Mouse (Mus musculus) lung, adult 2 months (tissue): Measurements from ENCODE around the gene Gpr35. TPM values are rescaled to one million over a fixed set of nuclear protein-coding genes. Genes with fewer than 3 reads are reported as not detected.

Source experiments
- DNase-seq: peaks from one replicate; pipeline ENCODE4 v3.0.0; 2022
- H3K4me1 ChIP-seq: fragments of 200-500 bp; 2 replicates; pipeline ENCODE4 v1.6.1; 2011; ENCODE audit warnings: low read length; ENCODE audit not compliant: control insufficient read depth, insufficient read depth
- H3K4me3 ChIP-seq: fragments of 200-500 bp; replicated peaks from 2 replicates; pipeline ENCODE3; 2011; ENCODE audit warnings: low read depth, mild to moderate bottlenecking, control low read depth, low read length; ENCODE audit errors: extremely low read depth
- CTCF ChIP-seq: fragments of 200-500 bp; IDR thresholded peaks from 2 replicates; pipeline ENCODE4 v1.5.1; 2011; ENCODE audit warnings: mild to moderate bottlenecking, low read length, control low read depth; ENCODE audit not compliant: insufficient read depth
- POLR2A ChIP-seq: fragments of 200-500 bp; IDR thresholded peaks from 2 replicates; pipeline ENCODE4 v1.6.1; 2011; ENCODE audit warnings: low read depth, mild to moderate bottlenecking, control low read depth, low read length, borderline replicate concordance; ENCODE audit errors: extremely low read depth
- WGBS: fragments of 180-500 bp; shearing (Covaris S2); methylation state at CpG from one replicate; pipeline ENCODE4 v1.1.7; 2018; 5-methylcytosine and 5-hydroxymethylcytosine counted together
- polyA plus RNA-seq: library from polyadenylated mRNA; depleted of rRNA; stranded (reverse); fragments of >200 nt; gene quantifications from 2 replicates; pipeline ENCODE4 v1.2.3, GENCODE M21; 2012; rRNA removed

Gene Gpr35
- polyA plus RNA-seq: 5.5 and 8.2 TPM in 2 replicates

DNA sequence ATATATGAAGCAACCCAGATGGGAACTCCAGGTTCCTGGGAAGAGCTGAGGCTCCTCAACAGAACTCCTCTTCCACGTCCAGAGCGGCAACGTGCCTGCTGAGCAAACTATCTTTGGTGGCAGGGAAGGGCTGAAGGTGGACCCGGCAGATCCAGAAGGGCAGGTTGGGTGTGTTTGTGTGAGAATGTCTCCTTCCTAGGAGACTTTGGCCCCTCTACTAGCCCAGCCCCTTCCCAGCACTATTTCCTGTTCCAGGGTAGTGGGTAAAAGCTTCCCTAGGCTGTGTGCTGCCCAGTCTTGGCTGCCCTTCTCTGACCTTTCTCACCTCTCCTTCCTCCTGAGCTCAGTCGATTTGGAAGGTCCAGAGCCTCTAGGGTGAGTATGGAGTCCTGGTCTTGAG lies at the start of gene Gpr35:
Gene Gpr35 (plus strand): TSS at position 259 of the 400 bp plus-strand sequence.
- TF ChIP-seq POLR2A: no peak
- no peak for TF ChIP-seq CTCF
- no peak for DNase-seq
- Histone ChIP-seq H3K4me1 (no peaks in the 10 kb centered on the region), H3K4me3 (no peak within 1 kb of the TSS)
- WGBS: 55% methylated on average over 5 of the region's 5 CpGs

DNA sequence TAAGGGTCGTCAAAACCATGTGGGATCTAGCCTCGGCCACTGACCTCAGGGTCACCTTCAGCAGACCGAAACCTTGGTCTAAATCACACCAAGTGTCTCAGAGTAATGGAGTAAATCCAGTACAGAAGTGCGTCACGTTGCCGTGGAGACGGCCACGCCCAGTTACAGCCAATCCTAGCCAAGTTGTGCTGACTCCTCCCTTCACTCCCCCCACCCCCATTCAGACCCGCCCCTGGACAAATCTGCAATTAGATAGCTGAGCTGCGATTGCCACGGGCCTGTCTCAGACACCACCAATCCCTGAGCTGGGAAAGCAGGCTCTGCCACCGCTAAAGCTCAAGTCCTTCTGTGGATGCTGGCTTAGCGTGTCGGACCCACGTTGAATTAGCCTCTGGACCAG lies 47.9 kb upstream of the Gpr35 start, which contains the start of gene Ankmy1:
Gene Ankmy1 (minus strand): TSS at position 121 of the 400 bp plus-strand sequence.
- Histone ChIP-seq H3K4me1 (peaks cover 9% of the 10 kb centered on the region; the same call in 1 of the 2 replicates), H3K4me3 (no peak within 1 kb of the TSS)
- peak; percentile 59 for DNase-seq
- TF ChIP-seq CTCF (no peak), POLR2A (no peak)
- WGBS: 3% methylated on average over 15 of the region's 15 CpGs

DNA sequence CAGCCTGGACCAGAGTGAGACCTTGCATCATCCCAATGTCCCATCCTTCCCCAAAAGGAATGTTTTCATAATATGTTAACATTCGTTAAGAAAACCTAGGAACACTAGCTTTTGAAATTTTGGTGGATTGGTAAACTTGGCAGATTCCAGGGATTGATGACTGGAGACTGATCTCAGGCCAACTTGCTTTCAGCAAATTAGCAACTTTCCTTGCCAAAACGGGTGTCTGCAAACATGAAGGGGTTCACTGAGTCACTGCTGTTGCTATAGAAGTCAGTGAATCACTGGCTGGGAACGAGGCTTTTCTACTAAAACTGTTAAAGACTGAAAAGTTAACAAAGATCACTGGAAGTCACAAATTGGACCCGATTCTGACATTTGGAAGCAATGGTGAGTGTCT lies 47.0 kb upstream of the Gpr35 start:
- peaks cover 10% of the 10 kb centered on the region; the same call in 1 of the 2 replicates for H3K4me1 ChIP-seq
- no peak for DNase-seq
- WGBS: 60% methylated on average over 4 of the region's 4 CpGs
- H3K4me3 ChIP-seq: no peak overlapping the region
- TF ChIP-seq CTCF (no peak), POLR2A (no peak)

DNA sequence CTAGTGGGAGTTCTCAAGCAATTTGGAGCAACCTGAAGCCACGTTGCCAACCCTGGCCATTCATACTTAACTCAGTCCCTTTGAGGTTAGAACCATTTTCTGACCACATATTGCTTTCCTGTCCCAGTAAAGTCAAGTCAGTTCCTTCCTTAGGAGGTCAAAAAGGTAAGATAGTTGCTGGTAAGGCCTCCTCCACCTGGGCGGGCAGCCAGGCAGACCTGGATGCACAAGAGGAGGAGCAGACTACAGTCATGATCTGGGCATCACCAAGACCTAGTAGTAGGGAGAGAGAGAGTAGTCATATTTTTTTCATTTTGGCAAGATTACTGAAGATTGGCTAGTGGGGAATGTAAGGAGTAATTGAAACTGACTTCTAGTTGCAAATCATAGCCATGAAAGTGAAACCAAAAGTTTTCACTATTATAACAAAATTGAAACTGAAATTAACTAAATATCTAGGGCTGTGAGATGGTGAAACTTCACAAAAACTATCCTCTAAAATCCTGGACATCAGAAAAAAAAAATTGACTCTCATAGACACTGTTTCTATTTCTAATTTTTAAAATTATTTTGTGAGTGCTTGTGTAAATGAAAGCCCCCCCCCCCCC lies 44.9 kb upstream of the Gpr35 start:
- TF ChIP-seq CTCF (no peak), POLR2A (no peak)
- H3K4me3 ChIP-seq: no peak overlapping the region
- WGBS: 90% methylated on average over 2 of the region's 2 CpGs
- H3K4me1 ChIP-seq: peaks cover 17% of the 10 kb centered on the region
- DNase-seq: no peak

DNA sequence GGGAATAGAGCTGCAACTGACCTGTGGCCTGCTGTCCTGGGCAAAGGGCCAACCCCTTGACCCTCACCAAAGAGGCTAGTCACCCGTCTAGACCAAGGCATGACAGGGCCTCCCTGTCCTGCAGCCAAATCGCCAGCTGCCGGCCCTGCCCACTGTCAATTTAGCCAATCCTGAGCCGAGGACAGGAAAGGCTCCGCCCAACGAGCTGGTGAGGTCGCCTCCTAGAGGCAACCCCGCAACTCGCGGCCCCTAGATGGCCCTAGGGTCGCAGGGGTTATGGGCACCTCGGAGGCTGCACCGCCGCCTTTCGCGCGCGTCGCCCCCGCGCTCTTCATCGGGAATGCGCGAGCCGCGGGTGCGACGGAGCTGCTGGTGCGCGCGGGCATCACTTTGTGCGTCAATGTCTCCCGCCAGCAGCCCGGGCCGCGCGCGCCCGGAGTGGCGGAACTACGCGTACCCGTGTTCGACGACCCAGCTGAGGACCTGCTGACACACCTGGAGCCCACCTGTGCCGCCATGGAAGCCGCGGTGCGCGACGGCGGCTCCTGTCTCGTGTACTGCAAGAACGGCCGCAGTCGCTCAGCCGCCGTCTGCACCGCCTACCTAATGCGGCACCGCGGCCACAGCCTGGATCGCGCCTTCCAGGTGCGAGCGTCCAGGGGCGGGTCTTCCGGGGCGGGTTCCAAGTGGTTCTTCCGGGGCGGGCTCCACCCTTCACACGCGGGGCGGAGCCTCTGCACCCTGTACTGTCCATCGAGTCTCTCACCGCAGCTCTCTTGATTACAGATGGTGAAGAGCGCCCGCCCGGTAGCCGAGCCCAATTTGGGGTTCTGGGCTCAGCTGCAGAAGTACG lies 43.7 kb upstream of the Gpr35 start, which contains the start of gene Dusp28:
Gene Dusp28 (plus strand): TSS at position 203 of the 853 bp plus-strand sequence.
- DNase-seq: peak; percentile 84

DNA sequence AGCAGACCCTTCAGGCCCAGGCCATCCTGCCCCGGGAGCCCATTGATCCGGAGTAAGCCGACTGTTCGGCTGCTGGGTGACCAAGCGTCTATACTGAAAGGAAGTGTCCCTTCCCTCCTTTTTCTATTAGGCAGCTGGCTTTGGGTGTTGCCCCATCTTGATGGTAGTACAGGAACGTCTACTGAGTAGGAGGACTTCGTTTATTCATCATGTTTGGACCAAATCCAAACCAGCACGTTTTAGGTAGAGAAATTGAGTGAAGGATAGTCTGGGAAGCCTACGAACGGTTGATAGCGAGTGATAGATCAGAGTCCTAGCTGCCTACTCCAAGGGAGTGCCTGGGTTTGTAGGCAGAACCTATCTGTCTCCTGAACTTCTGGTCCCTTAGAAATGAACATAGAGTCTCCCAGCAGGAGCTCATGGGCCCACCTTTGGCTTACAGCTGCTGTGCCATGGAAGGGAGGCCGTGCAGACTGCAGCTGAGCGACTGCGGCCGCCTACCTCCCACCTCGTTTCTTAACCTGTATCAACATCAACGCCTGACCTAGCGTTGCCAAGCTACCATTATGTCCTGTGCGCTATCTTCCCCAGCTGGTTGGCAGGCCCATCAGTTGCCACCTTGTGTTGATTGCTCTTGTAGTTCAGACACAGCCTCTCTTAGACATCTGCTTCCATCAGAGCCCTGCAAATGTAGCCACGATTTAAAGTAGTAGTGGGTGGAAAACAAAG lies 42.9 kb upstream of the Gpr35 start:
- H3K4me1 ChIP-seq: peaks cover 26% of the 10 kb centered on the region
- H3K4me3 ChIP-seq: peak overlapping the region; percentile 73
- 43% methylated on average over 20 of the region's 20 CpGs for WGBS
- DNase-seq: no peak
- no peak for TF ChIP-seq POLR2A
- no peak for TF ChIP-seq CTCF

More for the DNA sequence above, 43.7 kb upstream of the Gpr35 start, which contains the start of gene Dusp28:
- under 1% methylated on average over 81 of the region's 81 CpGs for WGBS
- TF ChIP-seq CTCF: 0 out of 2 replicates have a peak, but pooled peaks have one; percentile 30
- peak; percentile 59; the same call in 1 of the 2 replicates for TF ChIP-seq POLR2A
- Histone ChIP-seq H3K4me3 (peak within 1 kb of the TSS; percentile 73), H3K4me1 (peaks cover 21% of the 10 kb centered on the region)

DNA sequence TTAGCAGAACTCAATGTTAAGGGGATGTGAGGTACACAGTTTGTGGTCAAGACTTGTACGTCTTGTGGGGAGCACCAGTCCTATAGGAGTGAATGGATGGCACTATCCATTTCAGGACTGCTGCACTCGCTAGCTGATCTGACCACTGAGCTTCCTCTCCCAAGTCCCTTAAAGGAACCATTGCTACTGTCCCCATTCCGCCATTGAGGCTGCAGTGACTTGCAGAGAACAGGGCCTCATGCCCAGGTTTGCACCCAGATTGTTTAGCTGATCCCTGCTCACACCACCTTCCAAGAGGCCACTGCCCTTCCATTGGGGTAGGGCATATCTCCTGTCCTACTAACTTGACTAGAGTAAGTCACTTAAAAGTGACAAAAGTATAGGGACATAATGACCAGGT lies 42.0 kb upstream of the Gpr35 start:
- TF ChIP-seq CTCF (no peak), POLR2A (no peak)
- no peak for DNase-seq
- 99% methylated on average over 3 of the region's 3 CpGs for WGBS
- peaks cover 25% of the 10 kb centered on the region for H3K4me1 ChIP-seq
- H3K4me3 ChIP-seq: no peak overlapping the region

DNA sequence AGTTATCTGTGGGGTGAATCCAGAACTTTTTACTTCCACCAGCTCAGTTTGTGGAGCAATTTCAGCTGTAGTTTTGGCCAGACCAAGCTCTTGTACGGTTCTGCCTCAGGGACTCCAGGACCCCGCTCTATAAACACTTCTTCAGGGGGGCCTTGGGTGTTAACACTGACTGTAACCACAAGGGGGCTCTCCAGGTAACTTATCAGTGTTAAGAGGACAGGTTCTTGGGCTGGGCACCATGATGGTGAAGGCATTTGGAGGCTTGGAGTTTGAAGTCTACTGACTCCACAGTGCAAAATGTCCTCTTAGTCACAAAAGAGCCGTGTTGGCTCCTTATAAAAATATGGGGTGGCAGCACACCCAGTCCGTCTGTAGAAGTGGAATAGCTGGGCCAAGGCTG lies 41.6 kb upstream of the Gpr35 start:
- Histone ChIP-seq H3K4me1 (peaks cover 25% of the 10 kb centered on the region), H3K4me3 (no peak overlapping the region)
- no peak for DNase-seq
- TF ChIP-seq CTCF: no peak
- TF ChIP-seq POLR2A: no peak
- 65% methylated on average over 4 of the region's 4 CpGs for WGBS

DNA sequence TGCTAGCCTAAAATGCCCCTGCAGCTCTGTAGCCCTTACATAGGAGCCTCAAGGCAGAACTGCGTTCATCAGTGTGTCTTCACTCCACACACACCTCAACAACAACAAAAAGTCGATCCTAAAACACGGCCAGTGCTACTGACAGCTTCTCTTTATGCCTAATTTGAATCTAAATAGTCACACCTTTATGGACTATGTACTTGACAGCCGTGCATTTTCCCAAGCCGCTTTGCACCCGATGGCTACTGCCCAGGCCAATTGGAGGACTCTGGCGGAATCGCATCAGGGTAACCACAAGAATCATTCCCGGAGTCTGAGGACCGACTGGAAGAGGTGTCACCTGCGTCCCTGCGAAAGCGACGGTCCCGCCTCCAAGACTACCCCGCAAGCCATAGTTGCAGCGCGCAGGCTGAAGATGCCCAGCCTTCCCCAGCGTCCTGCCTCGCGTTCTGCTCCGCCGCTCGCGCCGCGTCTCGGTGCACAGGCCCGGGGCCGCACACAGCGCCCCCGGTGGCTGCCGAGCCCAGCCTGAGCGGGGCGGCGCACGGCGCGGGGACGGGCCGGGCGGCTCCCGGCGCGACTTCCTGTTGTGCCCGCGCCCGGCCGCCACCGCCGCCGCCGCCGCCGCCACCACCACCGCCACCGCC lies 40.3 kb upstream of the Gpr35 start, which contains the start of gene Rnpepl1:
Gene Rnpepl1 (plus strand): TSS at position 545 of the 647 bp plus-strand sequence.
- DNase-seq: peak; percentile 72
- Histone ChIP-seq H3K4me1 (peaks cover 25% of the 10 kb centered on the region), H3K4me3 (peak within 1 kb of the TSS; percentile 79)
- WGBS: under 1% methylated on average over 52 of the region's 57 CpGs
- TF ChIP-seq POLR2A: peak; percentile 68; the same call in 1 of the 2 replicates
- peak; percentile 16; the same call in 1 of the 2 replicates for TF ChIP-seq CTCF
